Mouse (Mus musculus): ENCODE measurements around the gene Rab8a.
"Not testable (repeated sequence)": the region's sequence is repeated elsewhere in the genome, so short reads cannot be mapped to it uniquely, and the experiment has no call there.

Rab8a gene

DNA sequence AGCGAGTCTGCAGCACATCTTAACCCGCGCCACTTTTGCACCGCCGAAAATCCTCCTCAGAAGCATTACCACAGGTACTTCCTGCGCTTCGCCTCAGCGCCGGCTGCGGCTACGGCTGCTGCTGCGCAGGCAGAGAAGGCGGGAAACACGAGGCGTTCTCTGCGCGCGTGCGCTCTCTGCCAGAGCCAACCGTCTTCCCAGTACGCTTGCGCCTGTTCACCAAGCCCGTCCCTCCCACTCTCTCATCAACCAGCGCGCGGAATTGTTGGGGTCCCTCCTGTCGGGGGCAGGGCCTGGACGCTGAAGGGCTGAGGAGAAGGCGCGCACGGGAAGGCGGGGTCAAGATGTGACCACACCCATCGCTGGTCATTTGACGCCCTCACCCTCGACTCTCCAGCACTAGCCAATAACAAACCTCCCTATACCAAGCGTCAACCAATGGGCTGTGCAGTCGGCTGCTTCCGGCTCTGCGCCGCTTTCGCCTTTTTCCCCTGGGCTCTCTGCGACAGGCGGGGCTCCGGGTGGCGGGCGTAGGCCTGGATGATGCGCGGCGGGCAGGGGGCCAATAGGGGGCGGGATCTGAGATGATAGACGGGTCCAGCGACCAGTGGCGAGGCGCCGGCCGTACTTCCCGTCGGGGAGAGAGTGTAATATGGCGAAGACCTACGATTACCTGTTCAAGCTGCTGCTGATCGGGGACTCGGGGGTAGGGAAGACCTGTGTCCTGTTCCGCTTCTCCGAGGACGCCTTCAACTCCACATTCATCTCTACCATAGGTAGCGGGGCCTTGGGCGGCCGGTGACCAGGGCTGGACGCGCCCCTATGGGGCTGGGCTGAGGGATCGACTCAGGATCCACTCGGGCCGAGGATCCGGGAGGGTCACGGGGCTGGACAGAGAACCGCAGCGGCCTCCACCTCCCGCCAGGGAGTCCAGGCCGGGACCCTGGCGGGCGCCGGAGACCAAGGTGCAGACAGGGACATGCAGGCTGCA is at the start of gene Rab8a:
TSS of gene Rab8a (plus strand) at position 494 of the 991 bp plus-strand sequence.
- DNase-seq (ENCODE audit: low spot score), result peak; percentile 99

DNA sequence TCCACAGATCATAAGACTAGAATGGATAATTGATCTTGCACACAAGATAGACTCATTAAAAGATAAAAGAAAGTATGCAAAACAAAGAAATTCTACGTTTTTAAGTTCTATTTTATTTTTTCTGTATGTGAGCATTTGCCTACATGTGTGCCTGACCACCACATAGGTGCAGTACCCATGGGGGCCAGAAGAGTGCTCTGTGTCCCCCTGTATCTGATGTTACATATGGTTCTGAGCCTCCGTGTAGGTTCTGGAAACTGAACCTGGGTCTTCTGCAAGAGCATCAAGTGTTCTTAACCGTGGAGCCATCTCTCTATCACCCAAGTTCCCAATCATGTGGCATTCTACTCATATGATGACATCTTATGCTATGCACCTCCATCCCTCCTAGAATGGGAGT is 48.5 kb upstream of the Rab8a start:
- no peak for DNase-seq (ENCODE audit: low spot score)

DNA sequence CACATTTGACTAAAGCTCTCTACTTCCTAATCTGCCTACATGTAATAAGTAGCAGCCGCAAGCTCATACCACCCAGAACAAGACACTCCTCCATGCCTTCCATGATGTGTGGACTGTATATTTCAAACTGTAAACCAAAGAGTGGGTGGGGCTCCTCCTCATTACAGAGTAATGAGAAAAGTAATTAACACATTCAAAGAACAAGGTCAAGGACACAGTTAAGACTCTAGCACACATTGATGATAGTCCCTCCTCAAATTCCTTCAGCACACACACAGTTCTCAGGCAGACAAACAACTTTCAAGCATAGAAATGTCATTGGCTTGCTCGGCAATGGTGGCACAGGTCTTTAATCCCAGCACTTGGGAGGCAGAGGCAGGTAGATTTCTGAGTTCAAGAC is 45.8 kb upstream of the Rab8a start:
- DNase-seq (ENCODE audit: low spot score), result no peak

DNA sequence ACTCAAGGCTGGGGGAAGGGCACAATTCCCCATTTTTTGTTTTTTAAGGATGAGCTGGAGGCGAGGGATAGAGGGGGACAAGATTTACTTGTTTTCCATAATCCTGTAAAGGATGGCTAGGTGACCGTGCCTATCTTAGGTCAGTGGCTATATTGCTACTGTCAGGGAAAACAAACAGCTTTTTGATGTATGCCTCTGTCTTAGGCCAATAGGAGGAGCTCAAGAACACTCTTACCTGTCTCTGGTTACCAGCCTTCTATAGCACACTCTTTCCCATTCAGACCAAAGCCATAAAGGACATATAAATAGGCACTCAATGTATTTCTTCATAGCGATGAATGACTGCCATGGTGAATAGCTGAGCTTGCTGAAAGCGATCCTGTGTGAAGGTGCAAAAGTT is 42.4 kb upstream of the Rab8a start:
- no peak for DNase-seq (ENCODE audit: low spot score)

DNA sequence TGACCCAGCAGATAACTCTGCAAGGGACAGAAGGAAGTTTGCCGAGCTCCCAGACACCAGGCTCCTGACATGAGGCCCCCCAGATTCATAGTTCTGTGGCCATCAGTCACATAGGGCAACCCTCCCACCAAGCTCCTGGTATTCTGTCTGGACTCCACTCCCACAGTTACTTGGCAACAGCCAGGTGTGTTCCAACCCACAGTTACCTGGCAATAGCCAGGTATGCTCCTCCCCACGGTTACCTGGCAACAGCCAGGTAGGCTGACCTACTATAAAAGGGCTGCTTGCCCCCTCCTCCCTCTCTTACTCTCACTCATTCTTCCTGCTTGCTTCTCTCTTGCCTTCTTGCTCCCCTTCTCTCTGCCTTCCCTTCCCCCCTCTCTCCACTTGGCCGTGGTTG is 39.5 kb upstream of the Rab8a start:
- not testable (repeated sequence) for DNase-seq (ENCODE audit: low spot score)

DNA sequence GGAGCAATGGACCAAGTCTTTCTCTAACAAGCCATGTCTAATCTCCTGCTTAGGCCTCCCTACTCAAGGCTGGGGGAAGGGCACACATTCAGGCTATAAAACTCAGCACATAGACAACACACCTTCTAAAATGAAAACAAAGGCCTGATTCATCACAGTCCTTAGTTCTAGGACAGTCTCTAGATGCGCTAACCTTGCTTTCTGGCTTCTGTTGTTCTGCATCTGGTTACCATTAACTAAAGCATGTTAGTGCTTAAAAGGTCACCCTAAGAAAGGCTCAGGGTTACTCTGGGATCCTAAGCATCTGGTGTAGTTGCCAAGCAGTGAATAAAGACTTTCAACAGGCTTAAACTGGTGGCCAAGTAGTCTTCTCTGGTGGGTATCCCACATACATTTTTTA is 39.0 kb upstream of the Rab8a start:
- DNase-seq (ENCODE audit: low spot score), result no peak

DNA sequence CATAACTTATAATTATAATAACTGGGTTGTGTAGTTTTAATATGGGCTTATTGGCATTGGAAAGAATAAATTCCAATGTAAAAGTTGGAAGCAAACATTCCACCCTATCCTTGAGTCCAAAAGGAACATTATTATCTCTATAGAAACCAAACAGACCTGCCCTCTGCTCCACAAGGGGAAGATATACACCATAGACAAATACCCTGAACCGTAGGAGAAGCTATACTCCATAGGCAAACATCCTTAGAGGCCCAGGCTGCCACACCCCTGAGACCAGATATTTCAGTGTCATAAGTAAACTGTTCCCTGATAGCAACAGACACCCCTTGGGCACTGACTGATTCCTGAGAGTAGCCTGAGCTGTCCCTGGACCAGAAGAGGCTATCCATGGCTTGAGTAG is 33.2 kb upstream of the Rab8a start:
- no peak for DNase-seq (ENCODE audit: low spot score)

DNA sequence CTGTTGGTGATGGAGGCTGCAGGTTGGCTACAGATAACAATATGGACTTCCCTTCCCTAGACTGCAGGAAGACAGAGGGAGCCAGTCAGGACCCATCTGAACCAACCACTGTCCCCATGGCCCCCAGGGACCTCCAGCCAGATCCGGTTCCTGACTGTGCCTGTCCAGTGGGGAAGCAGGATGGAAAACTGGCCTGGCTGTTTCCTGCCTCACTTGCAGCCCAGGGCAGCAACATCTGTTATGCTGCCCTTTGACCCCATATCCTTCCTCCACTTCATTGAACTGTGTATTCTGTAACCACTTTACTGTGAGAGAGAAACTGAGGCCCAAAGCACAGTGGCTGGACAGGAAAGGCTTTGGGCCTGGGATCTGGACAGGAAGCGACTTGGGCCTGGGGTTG is 29.7 kb upstream of the Rab8a start:
- no peak for DNase-seq (ENCODE audit: low spot score)

GRCm38 (mm10) chr8:72131901-72132300 is 29.1 kb upstream of the Rab8a start:
- no peak for DNase-seq (ENCODE audit: low spot score)

DNA sequence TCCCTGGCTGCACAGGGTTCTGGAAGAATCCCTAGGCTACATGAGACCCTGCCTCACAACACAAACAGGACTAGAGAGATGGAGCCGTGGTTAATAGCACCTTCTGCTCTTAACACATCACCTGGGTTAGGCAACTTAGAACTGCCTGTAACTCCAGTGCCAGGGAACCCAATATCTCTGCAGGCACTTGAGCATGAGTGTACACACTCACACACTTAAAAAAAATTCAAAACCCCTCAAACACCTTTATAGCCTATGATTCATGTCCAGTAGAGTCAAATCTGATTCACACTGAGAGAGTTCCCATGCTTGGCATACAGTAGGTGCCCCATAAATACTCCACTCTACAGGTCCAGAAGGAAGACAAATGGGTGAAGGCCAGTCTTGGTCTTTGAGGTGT is 28.6 kb upstream of the Rab8a start:
- no peak for DNase-seq (ENCODE audit: low spot score)

DNA sequence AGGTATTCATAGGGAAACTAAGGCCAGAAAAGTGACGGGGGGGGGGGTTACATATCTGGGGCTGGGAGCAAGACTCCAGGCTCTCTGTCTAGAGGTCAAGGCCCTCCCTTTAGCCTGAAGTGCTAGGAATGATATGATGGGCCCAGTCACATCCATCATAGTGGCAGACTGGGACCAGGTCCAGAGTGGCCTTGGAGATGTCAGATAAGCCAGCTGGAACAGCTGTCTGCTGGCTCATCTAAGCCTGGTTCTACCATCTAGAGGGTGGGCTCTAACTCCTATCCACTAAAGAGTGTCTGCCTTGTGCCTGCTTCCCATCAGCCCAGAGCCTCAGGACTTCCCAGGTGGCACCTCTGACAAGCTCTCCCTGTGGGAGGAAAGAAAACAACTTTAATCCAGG is 28.1 kb upstream of the Rab8a start:
- DNase-seq (ENCODE audit: low spot score), result no peak

GRCm38 (mm10) chr8:72133507-72133906 is 27.5 kb upstream of the Rab8a start:
- DNase-seq (ENCODE audit: low spot score), result no peak

- DNase-seq (ENCODE audit: low spot score), result peak; percentile 80
These were observed 26.1 kb upstream of the Rab8a start, which contains the start of gene Tpm4 for GRCm38 (mm10) chr8:72134756-72135445. Tpm4 (plus strand) TSS chr8:72134975.

DNA sequence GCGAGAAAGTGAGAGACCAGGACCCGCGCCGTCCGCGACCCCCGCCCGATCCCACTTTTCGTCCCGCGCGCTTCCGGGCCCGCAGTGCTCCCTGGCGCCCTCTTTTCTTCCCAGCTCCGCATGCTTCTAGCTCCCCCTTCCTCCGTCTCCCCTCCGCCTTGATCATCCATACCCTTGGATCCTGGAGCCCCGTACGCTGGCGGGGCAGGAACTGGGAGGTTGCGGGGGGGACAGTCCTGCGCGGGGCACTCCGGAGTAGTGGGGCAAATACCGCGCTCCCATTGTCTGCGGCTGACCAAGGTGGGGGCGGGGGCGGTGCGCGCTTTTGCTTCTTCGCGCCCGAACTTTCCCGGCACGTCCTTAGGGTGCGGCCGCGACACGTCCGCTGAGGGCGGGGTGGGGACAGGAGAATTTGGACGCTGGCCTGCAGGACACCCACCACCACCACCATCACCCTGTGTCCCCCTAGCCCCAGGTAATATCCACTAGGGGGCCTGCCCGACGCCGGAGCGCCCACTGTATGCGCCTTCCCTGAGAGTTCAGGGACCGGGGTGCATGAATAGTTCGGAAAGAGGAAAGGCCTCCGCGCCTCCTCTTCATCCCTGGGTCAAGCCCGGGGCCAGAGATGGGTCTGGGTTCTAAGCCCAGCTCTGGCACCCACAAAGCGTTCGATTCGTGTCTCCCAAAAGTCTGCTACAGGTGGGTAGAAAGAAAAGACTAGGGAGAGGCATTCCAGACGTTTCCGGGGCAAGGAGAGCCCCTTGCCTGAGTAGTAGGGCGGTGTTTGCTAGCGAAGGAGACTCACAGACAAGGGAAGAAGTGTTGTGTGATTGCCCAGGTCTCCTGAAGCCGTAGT is 25.3 kb upstream of the Rab8a start:
- peak; percentile 68 for DNase-seq (ENCODE audit: low spot score)

DNA sequence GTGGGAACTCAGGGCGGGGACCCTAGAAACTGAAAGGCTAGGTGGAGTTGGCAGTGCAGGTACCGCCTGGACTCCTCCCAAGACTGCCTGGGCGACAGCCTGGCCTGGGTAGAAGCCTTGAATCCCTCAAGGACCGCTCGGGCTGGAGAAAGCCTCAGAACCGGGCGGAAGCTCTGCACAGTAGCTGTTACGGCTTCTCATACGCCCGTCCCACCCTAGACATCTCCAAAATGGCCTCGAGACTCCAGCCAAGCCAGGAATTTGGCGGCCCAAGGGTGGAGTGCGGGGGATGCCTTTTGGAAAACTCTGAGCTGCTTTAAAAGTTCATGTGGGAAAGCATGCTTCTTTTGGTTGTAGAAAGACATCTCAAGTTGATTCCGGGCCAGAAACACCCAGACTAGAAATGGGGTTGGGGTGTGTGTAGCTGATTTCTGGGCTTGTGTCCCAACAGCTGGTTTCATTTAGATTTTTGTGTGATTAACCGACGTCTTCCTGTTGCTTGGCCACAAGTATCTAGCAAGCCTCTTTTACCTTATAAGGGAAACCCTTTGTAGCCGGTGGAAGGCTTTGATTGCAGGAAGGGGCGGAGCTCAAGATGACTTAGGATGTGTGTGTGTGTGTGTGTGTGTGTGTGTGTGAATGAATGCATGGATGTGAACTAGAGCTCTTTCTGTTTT is 24.6 kb upstream of the Rab8a start:
- peak; percentile 61 for DNase-seq (ENCODE audit: low spot score)

GRCm38 (mm10) chr8:72137431-72137830 is 23.6 kb upstream of the Rab8a start:
- no peak for DNase-seq (ENCODE audit: low spot score)

GRCm38 (mm10) chr8:72138456-72138855 is 22.5 kb upstream of the Rab8a start:
- no peak for DNase-seq (ENCODE audit: low spot score)

DNA sequence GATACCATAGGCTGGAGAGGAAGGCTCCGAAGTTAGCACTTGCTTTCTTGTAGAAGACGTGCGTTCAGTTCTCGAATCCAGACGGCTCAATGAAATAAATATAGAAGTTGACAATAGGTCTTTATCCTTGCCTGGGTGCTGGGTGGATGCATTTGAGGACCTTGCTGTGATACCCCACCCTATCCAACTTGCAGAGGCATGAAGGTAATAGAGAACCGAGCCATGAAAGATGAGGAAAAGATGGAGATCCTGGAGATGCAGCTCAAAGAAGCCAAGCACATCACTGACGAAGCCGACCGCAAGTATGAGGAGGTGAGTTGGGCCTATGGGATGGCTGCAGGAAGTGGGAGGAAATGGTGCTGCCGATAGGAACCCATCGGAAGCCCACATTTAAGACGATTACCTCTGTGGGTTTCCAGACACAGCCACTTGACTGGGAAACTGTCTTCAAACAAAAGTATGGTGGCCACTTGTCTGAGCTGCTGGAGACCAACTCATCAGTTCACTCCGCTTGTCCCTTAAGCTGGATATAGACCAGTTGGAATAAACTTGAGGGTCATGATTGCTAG is 17.7 kb upstream of the Rab8a start:
- DNase-seq (ENCODE audit: low spot score), result no peak

DNA sequence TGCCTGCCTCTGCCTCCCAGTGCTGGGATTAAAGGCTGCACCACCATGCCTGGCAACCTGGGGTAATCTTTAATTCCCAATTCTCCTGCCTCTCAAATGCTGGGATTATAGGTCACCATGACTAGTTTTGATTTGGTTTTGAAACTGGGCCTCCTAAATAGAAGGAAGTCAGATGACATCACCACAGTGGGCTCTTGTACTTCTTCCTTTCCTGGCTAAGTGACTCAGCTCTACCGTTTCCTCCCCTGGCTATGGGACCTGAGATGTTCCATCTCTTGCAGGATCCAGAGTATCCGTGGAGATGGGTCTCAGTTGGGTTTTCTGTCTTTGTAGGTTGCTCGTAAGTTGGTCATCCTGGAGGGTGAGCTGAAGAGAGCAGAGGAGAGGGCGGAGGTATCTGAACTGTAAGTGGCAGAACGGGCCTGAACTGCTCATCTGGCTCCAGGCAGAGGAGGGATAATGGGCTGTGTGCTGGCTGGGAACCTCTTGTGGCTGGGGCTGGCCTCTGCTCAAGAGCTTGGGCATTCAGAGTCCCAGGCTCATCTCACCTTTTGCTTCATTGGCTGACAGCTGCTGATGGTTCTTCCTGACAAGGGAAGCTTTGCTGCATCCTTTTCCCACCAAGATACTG is 16.5 kb upstream of the Rab8a start:
- DNase-seq (ENCODE audit: low spot score), result no peak

DNA sequence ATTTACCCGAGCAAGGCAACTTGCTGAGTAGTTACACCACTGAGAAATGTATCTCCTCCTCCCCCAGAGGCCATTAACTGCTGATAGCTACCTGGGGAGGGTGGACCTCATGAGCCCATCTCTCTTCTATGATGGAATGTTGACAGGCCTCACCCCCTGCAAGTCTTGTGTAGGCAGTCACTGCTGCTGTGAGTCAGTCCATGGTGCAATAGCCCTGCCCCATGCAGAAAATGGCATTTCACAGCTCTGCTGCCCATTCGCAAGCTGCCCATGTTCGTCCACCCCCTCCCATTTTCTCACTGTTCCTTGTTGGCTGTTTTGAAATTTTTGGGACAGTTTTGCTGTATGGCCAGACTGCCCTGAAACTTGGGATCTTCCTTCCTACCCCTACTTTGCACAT is 15.5 kb upstream of the Rab8a start:
- no peak for DNase-seq (ENCODE audit: low spot score)

- no peak for DNase-seq (ENCODE audit: low spot score)
These were observed 14.9 kb upstream of the Rab8a start for GRCm38 (mm10) chr8:72146056-72146455.

Data from retina, embryonic 14.5 days (tissue).